Mouse (Mus musculus) naive thymus-derived CD4-positive, alpha-beta T cell, adult 2 months (primary cell): ENCODE data around the gene Tekt4.
A peak's percentile ranks its signal among the peaks of the same experiment; 100 is the strongest.

ENCODE experiments used
- DNase-seq: peaks from one replicate; pipeline ENCODE4 v3.0.0-alpha.2; 2011; ENCODE audit warnings: low read depth

Gene Tekt4

GRCm38 (mm10) chr17:25433223-25433616, 21.2 kb upstream of the Tekt4 start:
- no peak for DNase-seq

GRCm38 (mm10) chr17:25433617-25434606, 20.5 kb upstream of the Tekt4 start, which contains the start of gene Cacna1h:
TSS of gene Cacna1h (minus strand) at chr17:25433783.
- no peak for DNase-seq

- DNase-seq: no peak
Observed at GRCm38 (mm10) chr17:25441417-25441816, 13.0 kb upstream of the Tekt4 start.

- DNase-seq: no peak
Observed at GRCm38 (mm10) chr17:25442889-25443288, 11.5 kb upstream of the Tekt4 start.

GRCm38 (mm10) chr17:25445074-25445473, 9.3 kb upstream of the Tekt4 start:
- DNase-seq: no peak

- DNase-seq: no peak
Observed at GRCm38 (mm10) chr17:25445841-25446240, 8.6 kb upstream of the Tekt4 start.

- no peak for DNase-seq
Observed at GRCm38 (mm10) chr17:25447865-25448264, 6.5 kb upstream of the Tekt4 start.

- no peak for DNase-seq
Observed at GRCm38 (mm10) chr17:25450329-25450728, 4.1 kb upstream of the Tekt4 start.

- DNase-seq: no peak
Observed at GRCm38 (mm10) chr17:25452246-25452965, 2.0 kb upstream of the Tekt4 start.

GRCm38 (mm10) chr17:25456540-25456939, 2.1 kb downstream of the Tekt4 start:
- DNase-seq: no peak

GRCm38 (mm10) chr17:25462236-25462875, 7.9 kb downstream of the Tekt4 start:
- no peak for DNase-seq

GRCm38 (mm10) chr17:25463326-25463945, 9.0 kb downstream of the Tekt4 start:
- no peak for DNase-seq

- no peak for DNase-seq
Observed at GRCm38 (mm10) chr17:25464091-25464490, 9.7 kb downstream of the Tekt4 start.

GRCm38 (mm10) chr17:25466257-25466656, 11.8 kb downstream of the Tekt4 start:
- DNase-seq: no peak

GRCm38 (mm10) chr17:25467781-25468180, 13.4 kb downstream of the Tekt4 start:
- no peak for DNase-seq

GRCm38 (mm10) chr17:25468301-25468700, 13.9 kb downstream of the Tekt4 start:
- DNase-seq: no peak

- peak; percentile 10 for DNase-seq
Observed at GRCm38 (mm10) chr17:25469798-25470197, 15.4 kb downstream of the Tekt4 start.

- no peak for DNase-seq
Observed at GRCm38 (mm10) chr17:25471418-25471817, 17.0 kb downstream of the Tekt4 start.

GRCm38 (mm10) chr17:25472044-25472443, 17.6 kb downstream of the Tekt4 start:
- DNase-seq: no peak

- DNase-seq: peak; percentile 81
Observed at GRCm38 (mm10) chr17:25474330-25475077, 20.1 kb downstream of the Tekt4 start.
